Mouse (Mus musculus): Measurements from ENCODE around the gene Me1.
A peak's percentile ranks its signal among the peaks of the same experiment; 100 is the strongest.

Me1 gene

DNA sequence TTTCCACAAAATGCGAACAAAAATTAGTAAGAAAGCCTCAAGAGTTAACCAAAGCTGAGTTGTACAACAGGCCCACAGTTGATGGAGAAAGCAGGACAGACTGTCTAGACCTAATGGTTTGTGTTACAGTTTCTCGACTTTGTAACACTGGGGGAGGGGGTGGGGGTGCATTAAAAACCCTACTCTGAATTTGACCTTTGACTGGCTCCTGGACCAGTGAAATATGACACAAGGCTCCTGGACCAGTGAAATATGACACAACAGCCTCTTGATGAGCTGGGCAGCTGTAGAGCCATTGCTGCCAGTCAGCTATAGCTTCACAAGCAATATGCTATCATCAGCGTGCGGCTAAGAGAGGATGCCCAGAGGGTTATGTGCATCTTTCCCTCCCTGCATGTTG lies 37.4 kb downstream of the Me1 start:
- no peak for DNase-seq (ENCODE audit: low read depth, low spot score)

DNA sequence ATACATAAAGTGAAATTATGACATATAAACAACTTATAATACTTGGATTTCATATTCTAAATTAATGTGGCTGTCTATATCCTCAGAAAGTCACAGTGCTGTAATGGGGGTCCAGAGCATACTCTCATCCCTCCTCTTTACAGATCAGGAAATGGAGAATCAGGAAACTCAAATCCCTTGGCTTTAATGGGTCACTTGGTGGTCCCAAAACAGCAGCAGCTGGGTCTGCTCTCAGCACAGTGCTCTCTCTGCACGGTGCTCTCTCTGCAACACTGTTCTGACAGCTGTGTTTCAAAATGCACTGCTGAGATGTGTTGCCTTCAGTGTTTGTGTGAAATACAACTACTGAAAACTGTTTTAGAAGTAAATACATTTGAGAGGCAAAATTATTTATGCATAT lies 43.6 kb downstream of the Me1 start:
- DNase-seq (ENCODE audit: low read depth, low spot score) = no peak

- no peak for DNase-seq (ENCODE audit: low read depth, low spot score)
These were observed 44.5 kb downstream of the Me1 start for GRCm38 (mm10) chr9:86651254-86651653.

- no peak for DNase-seq (ENCODE audit: low read depth, low spot score)
These were observed 44.9 kb downstream of the Me1 start for GRCm38 (mm10) chr9:86650822-86651221.

DNA sequence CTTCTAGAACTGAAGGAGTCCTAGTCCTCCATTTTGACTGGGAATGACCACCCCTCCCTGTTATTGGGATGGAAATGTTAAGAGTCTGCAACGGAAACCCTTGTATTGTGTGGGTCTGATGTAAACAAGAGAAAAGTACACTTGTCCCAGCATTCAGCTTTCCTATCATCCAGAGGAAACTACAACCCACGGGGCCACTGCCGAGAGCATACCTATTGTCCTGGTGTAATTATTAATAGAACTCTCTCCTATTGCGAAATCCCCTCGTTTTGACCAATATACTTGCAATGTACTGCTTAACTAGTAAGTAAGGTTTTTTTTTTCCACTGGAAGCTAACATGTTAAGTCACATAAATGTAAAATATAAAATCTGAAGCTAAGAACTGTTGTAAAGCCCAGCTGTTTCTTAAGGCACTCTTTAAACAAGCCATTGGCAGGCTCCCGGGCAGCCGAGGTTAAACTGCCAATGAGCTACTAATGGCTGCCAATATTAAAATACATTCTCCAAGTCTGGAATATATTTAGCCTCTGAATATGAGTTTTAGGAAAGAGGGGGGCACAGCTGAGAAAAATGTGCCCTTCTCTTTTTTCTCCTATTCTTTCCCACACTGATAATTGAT lies 47.7 kb downstream of the Me1 start:
- DNase-seq (ENCODE audit: low read depth, low spot score) = no peak

- no peak for DNase-seq (ENCODE audit: low read depth, low spot score)
These were observed 48.9 kb downstream of the Me1 start for GRCm38 (mm10) chr9:86646807-86647206.

- DNase-seq (ENCODE audit: low read depth, low spot score) = no peak
These were observed 52.3 kb downstream of the Me1 start for GRCm38 (mm10) chr9:86643497-86643896.

DNA sequence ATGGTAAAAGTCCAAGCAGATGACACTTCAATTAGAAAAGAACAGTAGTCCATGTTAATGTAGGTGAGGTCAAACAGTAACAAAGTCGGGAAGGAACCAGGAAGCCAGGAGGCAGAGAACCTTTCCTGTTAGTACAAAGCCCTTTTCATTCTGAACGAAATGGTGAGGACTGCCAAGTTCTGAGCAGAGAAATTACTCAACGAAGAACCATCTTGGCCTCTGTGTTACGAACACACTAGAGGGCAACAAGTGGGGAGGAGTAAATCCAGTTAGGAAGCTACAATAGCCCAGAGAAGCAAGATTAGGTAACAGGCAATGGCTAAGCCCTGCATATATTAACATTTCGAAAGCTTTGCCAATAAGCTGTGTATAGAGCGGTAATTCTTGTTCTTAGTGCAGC lies 57.0 kb downstream of the Me1 start:
- no peak for DNase-seq (ENCODE audit: low read depth, low spot score)

GRCm38 (mm10) chr9:86631153-86631552 lies 64.6 kb downstream of the Me1 start:
- peak; percentile 59 for DNase-seq (ENCODE audit: low read depth, low spot score)

- peak; percentile 24 for DNase-seq (ENCODE audit: low read depth, low spot score)
These were observed 65.3 kb downstream of the Me1 start for GRCm38 (mm10) chr9:86630352-86630931.

- DNase-seq (ENCODE audit: low read depth, low spot score) = no peak
These were observed 66.4 kb downstream of the Me1 start for GRCm38 (mm10) chr9:86629379-86629778.

- no peak for DNase-seq (ENCODE audit: low read depth, low spot score)
These were observed 67.8 kb downstream of the Me1 start for GRCm38 (mm10) chr9:86627745-86628496.

DNA sequence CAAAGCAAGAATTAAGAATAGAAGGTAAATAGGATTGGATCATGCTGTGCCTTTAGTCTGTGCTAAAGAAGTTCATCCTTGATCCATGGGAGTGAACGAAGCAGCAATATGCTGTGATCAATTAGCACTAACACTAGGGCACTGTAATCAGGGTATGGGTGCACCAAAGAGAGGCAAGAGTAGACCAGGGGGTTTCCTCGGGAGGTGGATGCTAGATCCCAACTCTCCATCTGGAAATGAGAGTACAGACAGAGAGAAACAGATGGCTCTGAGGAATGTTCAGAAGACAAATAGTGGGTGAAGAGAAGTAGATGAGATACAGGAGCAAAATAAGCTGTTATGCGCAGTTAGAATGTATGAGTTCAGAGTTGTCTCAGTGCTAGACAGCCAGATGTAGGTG lies 68.8 kb downstream of the Me1 start:
- DNase-seq (ENCODE audit: low read depth, low spot score) = no peak

DNA sequence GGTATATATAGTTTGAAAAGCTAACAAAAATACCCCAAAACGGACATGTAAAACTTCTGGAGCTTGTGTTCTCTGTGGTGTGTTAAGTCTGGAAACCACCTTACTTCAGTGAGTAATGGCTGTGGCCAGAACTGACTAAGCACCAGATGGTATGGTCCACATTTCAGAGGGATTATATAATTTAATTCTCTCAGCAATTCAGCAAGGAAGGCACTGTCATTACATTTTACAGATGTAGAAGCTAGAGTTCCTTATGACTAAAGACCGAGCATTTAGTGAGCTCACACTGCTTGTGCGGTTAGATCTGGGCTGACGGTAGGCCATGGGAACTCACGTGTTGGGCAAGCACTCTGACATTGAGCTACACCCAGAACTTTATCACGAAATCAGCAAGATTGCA lies 71.0 kb downstream of the Me1 start:
- DNase-seq (ENCODE audit: low read depth, low spot score) = no peak

- no peak for DNase-seq (ENCODE audit: low read depth, low spot score)
These were observed 71.7 kb downstream of the Me1 start for GRCm38 (mm10) chr9:86624039-86624438.

- no peak for DNase-seq (ENCODE audit: low read depth, low spot score)
These were observed 73.7 kb downstream of the Me1 start for GRCm38 (mm10) chr9:86622062-86622461.

DNA sequence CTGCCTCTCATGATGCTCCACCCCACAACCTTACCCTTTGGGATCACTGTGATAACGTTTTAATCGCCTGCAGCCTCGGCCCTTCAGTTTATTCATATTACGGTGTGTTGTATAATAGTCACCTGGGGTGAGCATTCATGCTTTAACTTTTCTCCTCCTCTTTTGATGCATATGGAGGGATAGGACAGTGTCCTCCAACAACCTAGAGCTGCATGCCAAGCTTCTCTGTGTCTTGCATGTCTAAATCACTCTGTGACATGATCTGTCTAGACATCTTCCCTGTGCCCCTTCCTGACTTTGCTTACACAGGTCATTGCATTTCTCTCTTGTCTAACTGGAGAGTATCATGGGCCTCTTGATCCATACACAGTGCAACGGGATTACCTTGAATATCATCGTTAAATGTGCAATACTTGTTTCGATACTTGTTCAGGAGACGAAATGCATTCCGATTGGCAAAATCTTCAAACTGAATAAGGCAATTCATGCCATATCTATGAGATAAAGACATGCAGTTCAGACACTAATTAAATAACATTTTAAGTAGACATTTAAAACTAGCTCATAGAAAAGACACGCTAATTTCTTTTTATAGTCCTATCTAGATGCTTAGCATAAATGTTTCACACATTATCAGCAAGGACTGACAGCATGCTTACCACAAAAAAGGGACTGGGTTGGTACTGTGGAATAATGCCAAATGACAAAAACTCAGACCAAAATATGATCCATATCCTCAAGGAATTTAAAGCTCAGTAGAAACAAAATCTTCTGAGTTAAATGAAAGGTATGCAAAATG lies 76.2 kb downstream of the Me1 start:
- DNase-seq (ENCODE audit: low read depth, low spot score) = no peak

DNA sequence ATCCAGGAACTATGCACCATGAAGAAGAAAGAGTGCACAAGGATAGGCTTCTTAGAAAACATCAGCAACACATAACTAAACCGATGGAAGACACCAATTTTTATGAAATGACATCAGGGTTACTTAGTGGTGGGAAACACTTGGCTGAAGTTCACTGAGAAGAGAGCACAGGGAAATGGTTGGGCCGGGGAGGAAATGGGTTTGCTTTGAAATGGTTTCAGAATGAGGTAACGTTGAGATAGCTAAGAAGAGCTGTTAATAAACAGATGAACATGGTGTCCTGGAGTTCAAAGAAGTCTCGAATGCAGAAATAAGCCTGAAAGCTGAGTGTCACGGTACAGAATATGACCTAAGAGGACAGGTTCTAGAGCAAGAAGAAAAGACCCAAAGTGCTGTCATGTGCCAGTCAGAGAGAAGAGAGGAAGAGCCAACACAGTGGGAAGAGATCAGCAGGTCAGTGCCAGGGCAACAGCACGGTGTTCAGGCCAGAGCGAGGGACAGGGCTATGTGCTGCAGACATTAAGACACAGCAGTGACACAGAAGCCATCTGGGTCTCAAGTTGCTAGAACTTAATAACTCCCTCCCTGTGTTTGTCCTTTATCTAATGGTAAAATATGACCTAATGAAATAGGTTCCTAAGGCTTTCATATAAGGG lies 77.8 kb downstream of the Me1 start:
- no peak for DNase-seq (ENCODE audit: low read depth, low spot score)

DNA sequence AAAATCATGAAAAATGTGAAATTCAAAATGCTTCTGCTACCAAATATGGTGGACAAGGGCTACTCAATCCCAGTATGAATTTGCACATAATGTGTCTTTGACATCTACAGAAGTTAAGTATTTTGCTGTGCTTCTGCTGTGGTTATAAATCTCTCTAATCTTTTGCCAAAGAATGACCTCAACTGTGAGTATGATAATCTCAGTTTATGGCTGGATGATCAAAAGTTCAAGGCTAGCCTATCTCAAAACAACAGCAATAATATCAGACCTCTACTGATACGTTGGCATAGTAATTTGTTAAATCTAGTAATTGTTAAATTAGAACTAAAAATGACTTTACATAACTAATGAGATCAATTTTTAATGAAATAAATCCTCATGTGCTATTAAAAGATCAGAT lies 80.0 kb downstream of the Me1 start:
- DNase-seq (ENCODE audit: low read depth, low spot score) = no peak

GRCm38 (mm10) chr9:86612091-86612490 lies 83.7 kb downstream of the Me1 start:
- DNase-seq (ENCODE audit: low read depth, low spot score) = no peak

GRCm38 (mm10) chr9:86605776-86606175 lies 90.0 kb downstream of the Me1 start:
- no peak for DNase-seq (ENCODE audit: low read depth, low spot score)
